Mouse (Mus musculus): Measurements from ENCODE around the gene Cnnm1. TPM values are rescaled to one million over a fixed set of nuclear protein-coding genes. Genes with fewer than 3 reads are reported as not detected.
"Not testable (repeated sequence)": the region's sequence is repeated elsewhere in the genome, so short reads cannot be mapped to it uniquely, and the experiment has no call there.

Gene Cnnm1
- total RNA-seq, 1 experiment from 2014 or later, result not detected

- no peak for ATAC-seq (replicated peaks in 1 of 2; ENCODE audit: insufficient read depth in 1 of 2, low FRiP score in 2 of 2, low TSS enrichment in 1 of 2, low read depth in 1 of 2, poor library complexity in 2 of 2, severe bottlenecking in 2 of 2)
Observed at GRCm38 (mm10) chr19:43462141-43462540, 21.9 kb downstream of the Cnnm1 start.

- no peak for ATAC-seq (replicated peaks in 1 of 2; ENCODE audit: insufficient read depth in 1 of 2, low FRiP score in 2 of 2, low TSS enrichment in 1 of 2, low read depth in 1 of 2, poor library complexity in 2 of 2, severe bottlenecking in 2 of 2)
Observed at GRCm38 (mm10) chr19:43463546-43464293, 23.5 kb downstream of the Cnnm1 start.

- ATAC-seq (replicated peaks in 1 of 2; ENCODE audit: insufficient read depth in 1 of 2, low FRiP score in 2 of 2, low TSS enrichment in 1 of 2, low read depth in 1 of 2, poor library complexity in 2 of 2, severe bottlenecking in 2 of 2), result no peak
Observed at GRCm38 (mm10) chr19:43464294-43464687, 24.1 kb downstream of the Cnnm1 start.

GRCm38 (mm10) chr19:43465076-43465475, 24.8 kb downstream of the Cnnm1 start:
- ATAC-seq (replicated peaks in 1 of 2; ENCODE audit: insufficient read depth in 1 of 2, low FRiP score in 2 of 2, low TSS enrichment in 1 of 2, low read depth in 1 of 2, poor library complexity in 2 of 2, severe bottlenecking in 2 of 2), result no peak

- no peak for ATAC-seq (replicated peaks in 1 of 2; ENCODE audit: insufficient read depth in 1 of 2, low FRiP score in 2 of 2, low TSS enrichment in 1 of 2, low read depth in 1 of 2, poor library complexity in 2 of 2, severe bottlenecking in 2 of 2)
Observed at GRCm38 (mm10) chr19:43465601-43466255, 25.5 kb downstream of the Cnnm1 start.

GRCm38 (mm10) chr19:43467927-43468685, 27.9 kb downstream of the Cnnm1 start:
- ATAC-seq (replicated peaks in 1 of 2; ENCODE audit: insufficient read depth in 1 of 2, low FRiP score in 2 of 2, low TSS enrichment in 1 of 2, low read depth in 1 of 2, poor library complexity in 2 of 2, severe bottlenecking in 2 of 2), result no peak

GRCm38 (mm10) chr19:43469333-43469732, 29.1 kb downstream of the Cnnm1 start:
- no peak for ATAC-seq (replicated peaks in 1 of 2; ENCODE audit: insufficient read depth in 1 of 2, low FRiP score in 2 of 2, low TSS enrichment in 1 of 2, low read depth in 1 of 2, poor library complexity in 2 of 2, severe bottlenecking in 2 of 2)

GRCm38 (mm10) chr19:43472331-43472730, 32.1 kb downstream of the Cnnm1 start:
- ATAC-seq (replicated peaks in 1 of 2; ENCODE audit: insufficient read depth in 1 of 2, low FRiP score in 2 of 2, low TSS enrichment in 1 of 2, low read depth in 1 of 2, poor library complexity in 2 of 2, severe bottlenecking in 2 of 2), result no peak

- ATAC-seq (replicated peaks in 1 of 2; ENCODE audit: insufficient read depth in 1 of 2, low FRiP score in 2 of 2, low TSS enrichment in 1 of 2, low read depth in 1 of 2, poor library complexity in 2 of 2, severe bottlenecking in 2 of 2), result no peak
Observed at GRCm38 (mm10) chr19:43472781-43473180, 32.5 kb downstream of the Cnnm1 start.

- ATAC-seq (replicated peaks in 1 of 2; ENCODE audit: insufficient read depth in 1 of 2, low FRiP score in 2 of 2, low TSS enrichment in 1 of 2, low read depth in 1 of 2, poor library complexity in 2 of 2, severe bottlenecking in 2 of 2), result no peak
Observed at GRCm38 (mm10) chr19:43475642-43476041, 35.4 kb downstream of the Cnnm1 start.

GRCm38 (mm10) chr19:43476063-43476462, 35.8 kb downstream of the Cnnm1 start:
- no peak for ATAC-seq (replicated peaks in 1 of 2; ENCODE audit: insufficient read depth in 1 of 2, low FRiP score in 2 of 2, low TSS enrichment in 1 of 2, low read depth in 1 of 2, poor library complexity in 2 of 2, severe bottlenecking in 2 of 2)

- ATAC-seq (replicated peaks in 1 of 2; ENCODE audit: insufficient read depth in 1 of 2, low FRiP score in 2 of 2, low TSS enrichment in 1 of 2, low read depth in 1 of 2, poor library complexity in 2 of 2, severe bottlenecking in 2 of 2), result no peak
Observed at GRCm38 (mm10) chr19:43477436-43477835, 37.2 kb downstream of the Cnnm1 start.

GRCm38 (mm10) chr19:43478891-43479290, 38.7 kb downstream of the Cnnm1 start:
- peak; percentile 42 to 46; a peak in 1 of 4 replicates for ATAC-seq (replicated peaks in 1 of 2; ENCODE audit: insufficient read depth in 1 of 2, low FRiP score in 2 of 2, low TSS enrichment in 1 of 2, low read depth in 1 of 2, poor library complexity in 2 of 2, severe bottlenecking in 2 of 2)

- ATAC-seq (replicated peaks in 1 of 2; ENCODE audit: insufficient read depth in 1 of 2, low FRiP score in 2 of 2, low TSS enrichment in 1 of 2, low read depth in 1 of 2, poor library complexity in 2 of 2, severe bottlenecking in 2 of 2), result no peak
Observed at GRCm38 (mm10) chr19:43479431-43479830, 39.2 kb downstream of the Cnnm1 start.

- no peak for ATAC-seq (replicated peaks in 1 of 2; ENCODE audit: insufficient read depth in 1 of 2, low FRiP score in 2 of 2, low TSS enrichment in 1 of 2, low read depth in 1 of 2, poor library complexity in 2 of 2, severe bottlenecking in 2 of 2)
Observed at GRCm38 (mm10) chr19:43480512-43480911, 40.3 kb downstream of the Cnnm1 start.

- ATAC-seq (replicated peaks in 1 of 2; ENCODE audit: insufficient read depth in 1 of 2, low FRiP score in 2 of 2, low TSS enrichment in 1 of 2, low read depth in 1 of 2, poor library complexity in 2 of 2, severe bottlenecking in 2 of 2), result no peak
Observed at GRCm38 (mm10) chr19:43487429-43487828, 47.2 kb downstream of the Cnnm1 start.

- not testable (repeated sequence) for ATAC-seq (replicated peaks in 1 of 2; ENCODE audit: insufficient read depth in 1 of 2, low FRiP score in 2 of 2, low TSS enrichment in 1 of 2, low read depth in 1 of 2, poor library complexity in 2 of 2, severe bottlenecking in 2 of 2)
Observed at GRCm38 (mm10) chr19:43493316-43493715, 53.1 kb downstream of the Cnnm1 start.

GRCm38 (mm10) chr19:43493878-43494277, 53.6 kb downstream of the Cnnm1 start:
- ATAC-seq (replicated peaks in 1 of 2; ENCODE audit: insufficient read depth in 1 of 2, low FRiP score in 2 of 2, low TSS enrichment in 1 of 2, low read depth in 1 of 2, poor library complexity in 2 of 2, severe bottlenecking in 2 of 2), result no peak
